Mouse (Mus musculus) stomach, postnatal 0 days (tissue): ENCODE measurements around the gene Pak7. TPM values are rescaled to one million over a fixed set of nuclear protein-coding genes. Genes with fewer than 3 reads are reported as not detected.

ENCODE experiments used
- ATAC-seq: fragments of 200-750 bp; cut with Nextera tagmentation; 2 replicates; pipeline ENCODE4 v1.8.0; 2017; ENCODE audit not compliant: low FRiP score, low TSS enrichment
- DNase-seq: peaks from one replicate; pipeline ENCODE4 v3.0.0-alpha.2; 2016; ENCODE audit warnings: low spot score
- H3K27ac ChIP-seq: fragments of 300-500 bp; sonication (generic); replicated peaks from 2 replicates; pipeline ENCODE4 v1.5.1; 2014; ENCODE audit warnings: mild to moderate bottlenecking, control low read depth
- H3K27me3 ChIP-seq: fragments of 300-500 bp; sonication (generic); 2 replicates; pipeline ENCODE4 v1.6.1; 2014; ENCODE audit warnings: low read length; ENCODE audit not compliant: control insufficient read depth, insufficient read depth
- H3K36me3 ChIP-seq: fragments of 300-500 bp; sonication (generic); 2 replicates; pipeline ENCODE4 v1.6.1; 2014; ENCODE audit warnings: low read length, mixed read lengths; ENCODE audit not compliant: control insufficient read depth, insufficient read depth
- H3K4me1 ChIP-seq: fragments of 300-500 bp; sonication (generic); replicated peaks from 2 replicates; pipeline ENCODE4 v1.6.1; 2014; ENCODE audit warnings: antibody characterized with exemption; ENCODE audit not compliant: control insufficient read depth, insufficient read depth
- H3K4me2 ChIP-seq: fragments of 300-500 bp; sonication (generic); replicated peaks from 2 replicates; pipeline ENCODE4 v1.6.1; 2014; ENCODE audit warnings: low read depth, mild to moderate bottlenecking, control low read depth, moderate library complexity
- H3K4me3 ChIP-seq: fragments of 300-500 bp; sonication (generic); 2 replicates; pipeline ENCODE4 v1.5.1; 2014; ENCODE audit warnings: low read depth, low read length, control low read depth
- H3K9ac ChIP-seq: fragments of 300-500 bp; sonication (generic); 2 replicates; pipeline ENCODE4 v1.6.1; 2014; ENCODE audit warnings: mild to moderate bottlenecking, low read length, control low read depth, mixed read lengths
- H3K9me3 ChIP-seq: fragments of 300-500 bp; sonication (generic); 2 replicates; pipeline ENCODE4 v1.6.1; 2016; ENCODE audit warnings: low read length; ENCODE audit not compliant: control insufficient read depth
- CTCF ChIP-seq: IDR thresholded peaks from 2 replicates; pipeline ENCODE4 v1.5.1; 2016; ENCODE audit warnings: antibody characterized with exemption, low read depth, mild to moderate bottlenecking, moderate library complexity
- EP300 ChIP-seq: optimal IDR thresholded peaks from 2 replicates; pipeline ENCODE3; 2016; ENCODE audit warnings: antibody characterized with exemption
- WGBS: fragments of 180-500 bp; shearing (Covaris S2); extraction: QIAGEN DNeasy Blood & Tissue Kit; methylation state at CpG from one replicate; pipeline ENCODE4 v1.1.7; 2014; 5-methylcytosine and 5-hydroxymethylcytosine counted together
- polyA plus RNA-seq: library from polyadenylated mRNA; unstranded; fragments of >200 nt; fragmentation: Nextera tagmentation; extraction: Ambion mirVana; gene quantifications from 2 replicates; pipeline ENCODE4 v1.2.1, GENCODE M21; 2015

Gene Pak7
- polyA plus RNA-seq, 1 experiment from 2014 or later: 0.38 TPM

GRCm38 (mm10) chr2:136325646-136326045, 62.1 kb downstream of the Pak7 start:
- Histone ChIP-seq H3K4me2 (no peak overlapping the region), H3K27me3 (no peaks in the 10 kb centered on the region), H3K4me3 (no peak overlapping the region), H3K9me3 (no peaks in the 10 kb centered on the region), H3K4me1 (no peaks in the 10 kb centered on the region), H3K9ac (no peak overlapping the region), H3K36me3 (no peaks in the 10 kb centered on the region), H3K27ac (no peak overlapping the region)
- no peak for TF ChIP-seq EP300
- TF ChIP-seq CTCF: no peak
- DNase-seq: no peak
- WGBS: 75% methylated on average over 4 of the region's 4 CpGs
- no peak for ATAC-seq

- H3K27ac ChIP-seq: no peak overlapping the region
- no peak overlapping the region for H3K4me3 ChIP-seq
- H3K4me1 ChIP-seq: no peaks in the 10 kb centered on the region
- no peaks in the 10 kb centered on the region for H3K9me3 ChIP-seq
- no peak overlapping the region for H3K4me2 ChIP-seq
- H3K36me3 ChIP-seq: no peaks in the 10 kb centered on the region
- no peaks in the 10 kb centered on the region for H3K27me3 ChIP-seq
- H3K9ac ChIP-seq: no peak overlapping the region
- no peak for DNase-seq
- ATAC-seq: no peak
- 69% methylated on average over 3 of the region's 3 CpGs for WGBS
- no peak for TF ChIP-seq EP300
- no peak for TF ChIP-seq CTCF
These were observed 78.5 kb downstream of the Pak7 start for GRCm38 (mm10) chr2:136309313-136309712.

DNA sequence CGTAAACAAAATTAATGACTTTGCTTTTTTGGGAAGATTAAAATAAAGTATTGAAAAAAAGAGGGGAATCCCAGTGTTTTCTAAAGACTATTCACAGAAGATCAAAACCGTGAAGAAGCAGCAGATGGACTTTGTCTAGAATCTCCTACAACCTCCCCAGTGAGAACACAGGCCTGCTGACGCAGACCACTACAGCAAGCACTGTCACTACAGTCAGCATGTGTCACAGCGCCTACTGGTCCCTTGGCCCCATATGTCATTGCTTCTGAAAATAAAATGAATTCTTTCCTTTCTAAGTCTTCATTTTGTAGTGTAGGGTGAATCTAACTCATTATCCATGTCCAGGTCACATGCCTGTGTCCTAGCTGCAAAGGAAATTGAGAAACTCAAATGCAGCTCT, 79.0 kb downstream of the Pak7 start:
- no peak for ATAC-seq
- no peaks in the 10 kb centered on the region for H3K36me3 ChIP-seq
- H3K4me3 ChIP-seq: no peak overlapping the region
- H3K4me1 ChIP-seq: no peaks in the 10 kb centered on the region
- H3K9ac ChIP-seq: no peak overlapping the region
- no peak overlapping the region for H3K27ac ChIP-seq
- no peak overlapping the region for H3K4me2 ChIP-seq
- no peaks in the 10 kb centered on the region for H3K9me3 ChIP-seq
- no peak for DNase-seq
- H3K27me3 ChIP-seq: no peaks in the 10 kb centered on the region
- TF ChIP-seq CTCF (no peak), EP300 (no peak)
- WGBS: 75% methylated on average over 4 of the region's 4 CpGs

- Histone ChIP-seq H3K4me2 (no peak overlapping the region), H3K27me3 (no peaks in the 10 kb centered on the region), H3K4me3 (no peak overlapping the region), H3K4me1 (no peaks in the 10 kb centered on the region), H3K9me3 (no peaks in the 10 kb centered on the region), H3K36me3 (no peaks in the 10 kb centered on the region), H3K9ac (no peak overlapping the region), H3K27ac (no peak overlapping the region)
- no peak for ATAC-seq
- DNase-seq: no peak
- WGBS: 83% methylated on average over 2 of the region's 2 CpGs
- TF ChIP-seq CTCF (no peak), EP300 (no peak)
These were observed 85.6 kb downstream of the Pak7 start for GRCm38 (mm10) chr2:136302201-136302600.

GRCm38 (mm10) chr2:136301406-136301805, 86.4 kb downstream of the Pak7 start:
- no peaks in the 10 kb centered on the region for H3K4me1 ChIP-seq
- H3K27ac ChIP-seq: no peak overlapping the region
- no peak for DNase-seq
- no peak for ATAC-seq
- no peak overlapping the region for H3K9ac ChIP-seq
- no peaks in the 10 kb centered on the region for H3K36me3 ChIP-seq
- TF ChIP-seq EP300: no peak
- no peak for TF ChIP-seq CTCF
- no peak overlapping the region for H3K4me2 ChIP-seq
- H3K4me3 ChIP-seq: no peak overlapping the region
- H3K9me3 ChIP-seq: no peaks in the 10 kb centered on the region
- no peaks in the 10 kb centered on the region for H3K27me3 ChIP-seq

DNA sequence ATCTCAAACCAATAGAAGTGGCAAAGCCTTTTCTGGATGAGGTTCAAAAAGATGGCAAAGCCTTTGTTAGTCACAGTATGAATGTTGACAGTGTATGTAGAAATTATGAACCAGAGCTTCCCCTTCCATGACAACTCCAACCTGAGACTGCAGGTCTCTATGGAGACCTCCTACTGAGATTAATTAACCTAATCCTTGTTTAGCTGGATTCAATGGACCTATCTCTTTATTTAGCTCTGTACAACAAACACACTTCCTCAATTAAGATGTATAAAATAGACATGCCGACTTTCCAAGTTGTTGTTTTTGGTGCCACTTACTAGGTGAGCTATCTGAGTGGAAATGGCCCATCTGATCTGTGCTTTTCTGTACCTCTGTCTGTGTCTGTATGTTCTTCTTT, 90.4 kb downstream of the Pak7 start:
- H3K4me3 ChIP-seq: no peak overlapping the region
- H3K27me3 ChIP-seq: no peaks in the 10 kb centered on the region
- no peak for TF ChIP-seq EP300
- TF ChIP-seq CTCF: no peak
- no peaks in the 10 kb centered on the region for H3K4me1 ChIP-seq
- no peak overlapping the region for H3K27ac ChIP-seq
- no peak overlapping the region for H3K9ac ChIP-seq
- no peaks in the 10 kb centered on the region for H3K36me3 ChIP-seq
- H3K9me3 ChIP-seq: no peaks in the 10 kb centered on the region
- H3K4me2 ChIP-seq: no peak overlapping the region
- ATAC-seq (no peak), DNase-seq (no peak)
- WGBS: 74% methylated on average over 1 of the region's 1 CpGs
